ENCODE assay signal across 9 mouse cellular contexts in the genomic region with DNA sequence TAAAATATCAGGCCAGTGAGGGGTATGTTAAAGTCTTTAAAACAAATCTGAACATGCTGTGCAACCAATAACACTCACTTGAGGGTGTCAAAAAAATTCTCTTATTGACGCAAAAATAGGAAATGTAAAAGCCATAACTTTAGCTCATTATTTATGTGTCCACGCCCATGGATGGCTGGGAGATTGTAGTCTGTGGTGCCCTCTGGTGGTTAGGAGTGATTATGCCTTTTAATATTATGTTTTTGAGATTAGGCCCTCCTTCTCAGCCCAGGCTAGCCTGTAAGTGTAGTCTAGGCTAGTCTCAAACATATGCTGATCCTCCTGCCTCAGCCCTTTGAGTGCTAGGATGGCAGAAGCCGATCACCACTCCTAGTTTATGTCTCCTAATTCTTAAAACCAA.
DNase-seq lines count a peak whose midpoint lies in the region; ATAC-seq and TF ChIP-seq lines count a peak whose summit lies in the region.
"Had no signal": no experiment of that assay in that cellular context is flagged by ENCODE, and none has a peak within 500 bp of the region (broad histone marks: within the 10 kb centered on the region; RNA-seq: fewer than 3 reads in every experiment).

No protein-coding gene starts in this region.

- H3K27ac ChIP-seq in heart, adult 2 months, result no peak overlapping the region
- no peak overlapping the region for H3K27ac ChIP-seq in heart, embryonic 12.5 days (ENCODE audit: poor library complexity, severe bottlenecking)
- no peak overlapping the region for H3K27ac ChIP-seq in thymus, adult 2 months (ENCODE audit: control insufficient read depth, insufficient read depth, low read length)

- WGBS in heart, adult 2 months, result 70% methylated on average over 3 of the region's 3 CpGs
- 83% methylated on average over 3 of the region's 3 CpGs for WGBS in heart, embryonic 12.5 days
- 67% methylated on average over 3 of the region's 3 CpGs for WGBS in thymus, adult 2 months

- no peak for DNase-seq in heart, adult 2 months
- DNase-seq in thymus, adult 2 months, result peak; percentile 3
- DNase-seq in thymus, postnatal 36 days, result no peak
- DNase-seq in forelimb bud, embryonic 11.5 days (ENCODE audit: low read depth, low spot score), result peak; percentile 33
- peak; percentile 18 for DNase-seq in thymus, postnatal 25 days
- no peak for DNase-seq in spleen, adult 18-20 months
- DNase-seq in gastrocnemius, adult 8-10 months (ENCODE audit: low spot score in 2 of 2), result no peak
- DNase-seq: adrenal gland, adult 8-10 months had no signal

- H3K4me2 ChIP-seq in heart, embryonic 12.5 days, result no peak overlapping the region

- TF ChIP-seq EP300 in heart, adult 2 months (IDR thresholded peaks at IDR 0.05; ENCODE audit: insufficient read depth, low read depth, low read length), result no peak

- H3K27me3 ChIP-seq in heart, adult 2 months (ENCODE audit: control insufficient read depth, insufficient read depth, low read length), result no peaks in the 10 kb centered on the region
- no peaks in the 10 kb centered on the region for H3K27me3 ChIP-seq in heart, embryonic 12.5 days (replicated peaks)
- H3K27me3 ChIP-seq in thymus, adult 2 months (ENCODE audit: control insufficient read depth, insufficient read depth, low read length), result no peaks in the 10 kb centered on the region

- no peak for ATAC-seq in heart, embryonic 12.5 days (ENCODE audit: insufficient number of reproducible peaks, low FRiP score)

- peaks cover 1% of the 10 kb centered on the region; the same call in 1 of the 2 replicates for H3K4me1 ChIP-seq in heart, adult 2 months (ENCODE audit: control insufficient read depth, insufficient read depth, low read length)
- no peaks in the 10 kb centered on the region; the same call in 1 of the 2 replicates for H3K4me1 ChIP-seq in heart, embryonic 12.5 days (replicated peaks)
- H3K4me1 ChIP-seq in thymus, adult 2 months (replicated peaks; ENCODE audit: control insufficient read depth, insufficient read depth, low read length), result no peaks in the 10 kb centered on the region

- no peak for TF ChIP-seq POLR2A in heart, adult 2 months (IDR thresholded peaks at IDR 0.05; ENCODE audit: insufficient read depth, low read depth, low read length)
- TF ChIP-seq POLR2A in thymus, adult 2 months (IDR thresholded peaks at IDR 0.05; ENCODE audit: control insufficient read depth, extremely low read depth, insufficient read depth, low read length, poor library complexity), result no peak

- H3K9me3 ChIP-seq in heart, embryonic 12.5 days (replicated peaks), result no peaks in the 10 kb centered on the region

- H3K36me3 ChIP-seq in heart, adult 2 months (ENCODE audit: control insufficient read depth, insufficient read depth, low read length), result no peaks in the 10 kb centered on the region
- H3K36me3 ChIP-seq in heart, embryonic 12.5 days, result no peaks in the 10 kb centered on the region
- no peaks in the 10 kb centered on the region for H3K36me3 ChIP-seq in thymus, adult 2 months (ENCODE audit: control insufficient read depth, insufficient read depth, low read length)

- no peaks in the 10 kb centered on the region for H3K79me2 ChIP-seq in heart, adult 2 months (replicated peaks; ENCODE audit: control insufficient read depth, insufficient read depth, low read length)

- no peak overlapping the region for H3K4me3 ChIP-seq in heart, adult 2 months
- H3K4me3 ChIP-seq in heart, embryonic 12.5 days, result no peak overlapping the region
- H3K4me3 ChIP-seq in thymus, adult 2 months (ENCODE audit: control insufficient read depth, insufficient read depth, low read length), result no peak overlapping the region

- TF ChIP-seq CTCF in heart, adult 2 months (IDR thresholded peaks at IDR 0.05), result peak; percentile 84
- no peak for TF ChIP-seq CTCF in thymus, adult 2 months (IDR thresholded peaks at IDR 0.05; ENCODE audit: borderline replicate concordance, control insufficient read depth, extremely low read depth, insufficient read depth, low read length, poor library complexity)

- intact Hi-C loops in heart, adult 2 months (cut with DNase I), result loop anchor here (1.0 to 2.0 kb wide), 2 partner anchors 127 to 492 kb away; no protein-coding TSS in a partner anchor

- H3K9ac ChIP-seq in heart, adult 2 months (ENCODE audit: low read depth, low read length), result no peak overlapping the region
- H3K9ac ChIP-seq in heart, embryonic 12.5 days, result no peak overlapping the region

Comparison
In these comparisons a context has a peak if more than half of its experiments do, and no peak if none do; other contexts are left out.
1. DNase-seq: peak in thymus, adult 2 months (single experiment), forelimb bud, embryonic 11.5 days (single experiment) and thymus, postnatal 25 days (single experiment); none in heart, adult 2 months (0 of 2), thymus, postnatal 36 days (0 of 2), spleen, adult 18-20 months (0 of 2) and gastrocnemius, adult 8-10 months (0 of 2).